Mouse (Mus musculus): ENCODE measurements around the gene Pgm2.

The Pgm2 gene

GRCm38 (mm10) chr5:64136325-64136724, 43.6 kb downstream of the Pgm2 start:
- no peak for ATAC-seq (ENCODE audit: insufficient number of reproducible peaks, low FRiP score, low TSS enrichment)

- ATAC-seq (ENCODE audit: insufficient number of reproducible peaks, low FRiP score, low TSS enrichment): no peak
Observed at GRCm38 (mm10) chr5:64140202-64140601, 47.5 kb downstream of the Pgm2 start.

GRCm38 (mm10) chr5:64144315-64144714, 51.6 kb downstream of the Pgm2 start:
- ATAC-seq (ENCODE audit: insufficient number of reproducible peaks, low FRiP score, low TSS enrichment): peak; percentile 92

GRCm38 (mm10) chr5:64146384-64147005, 53.7 kb downstream of the Pgm2 start:
- no peak for ATAC-seq (ENCODE audit: insufficient number of reproducible peaks, low FRiP score, low TSS enrichment)

- ATAC-seq (ENCODE audit: insufficient number of reproducible peaks, low FRiP score, low TSS enrichment): no peak
Observed at GRCm38 (mm10) chr5:64149184-64150127, 56.7 kb downstream of the Pgm2 start.

- no peak for ATAC-seq (ENCODE audit: insufficient number of reproducible peaks, low FRiP score, low TSS enrichment)
Observed at GRCm38 (mm10) chr5:64153319-64153718, 60.6 kb downstream of the Pgm2 start.

GRCm38 (mm10) chr5:64155861-64156550, 63.3 kb downstream of the Pgm2 start, which contains the start of gene Tbc1d1:
TSS of gene Tbc1d1 (plus strand) at chr5:64156305.
- ATAC-seq (ENCODE audit: insufficient number of reproducible peaks, low FRiP score, low TSS enrichment): no peak

GRCm38 (mm10) chr5:64156579-64156978, 63.8 kb downstream of the Pgm2 start:
- no peak for ATAC-seq (ENCODE audit: insufficient number of reproducible peaks, low FRiP score, low TSS enrichment)

GRCm38 (mm10) chr5:64157926-64158325, 65.2 kb downstream of the Pgm2 start:
- ATAC-seq (ENCODE audit: insufficient number of reproducible peaks, low FRiP score, low TSS enrichment): no peak

- ATAC-seq (ENCODE audit: insufficient number of reproducible peaks, low FRiP score, low TSS enrichment): no peak
Observed at GRCm38 (mm10) chr5:64158501-64158900, 65.8 kb downstream of the Pgm2 start.

GRCm38 (mm10) chr5:64159065-64159780, 66.5 kb downstream of the Pgm2 start:
- ATAC-seq (ENCODE audit: insufficient number of reproducible peaks, low FRiP score, low TSS enrichment): peak; percentile 72

- ATAC-seq (ENCODE audit: insufficient number of reproducible peaks, low FRiP score, low TSS enrichment): peak; percentile 70
Observed at GRCm38 (mm10) chr5:64159781-64160704, 67.3 kb downstream of the Pgm2 start.

GRCm38 (mm10) chr5:64160705-64161391, 68.1 kb downstream of the Pgm2 start:
- ATAC-seq (ENCODE audit: insufficient number of reproducible peaks, low FRiP score, low TSS enrichment): no peak

- ATAC-seq (ENCODE audit: insufficient number of reproducible peaks, low FRiP score, low TSS enrichment): no peak
Observed at GRCm38 (mm10) chr5:64161917-64162316, 69.2 kb downstream of the Pgm2 start.

- ATAC-seq (ENCODE audit: insufficient number of reproducible peaks, low FRiP score, low TSS enrichment): no peak
Observed at GRCm38 (mm10) chr5:64162582-64162981, 69.8 kb downstream of the Pgm2 start.

- no peak for ATAC-seq (ENCODE audit: insufficient number of reproducible peaks, low FRiP score, low TSS enrichment)
Observed at GRCm38 (mm10) chr5:64164414-64164813, 71.7 kb downstream of the Pgm2 start.

GRCm38 (mm10) chr5:64165826-64166225, 73.1 kb downstream of the Pgm2 start:
- ATAC-seq (ENCODE audit: insufficient number of reproducible peaks, low FRiP score, low TSS enrichment): no peak

GRCm38 (mm10) chr5:64168990-64169540, 76.3 kb downstream of the Pgm2 start:
- no peak for ATAC-seq (ENCODE audit: insufficient number of reproducible peaks, low FRiP score, low TSS enrichment)

All from cerebellum, adult (tissue).